Mouse (Mus musculus) embryonic facial prominence, embryonic 14.5 days (tissue): ENCODE data around the gene Mtmr3. TPM values are rescaled to one million over a fixed set of nuclear protein-coding genes. Genes with fewer than 3 reads are reported as not detected.
A peak's percentile ranks its signal among the peaks of the same experiment; 100 is the strongest.
"Not testable (repeated sequence)": the region's sequence is repeated elsewhere in the genome, so short reads cannot be mapped to it uniquely, and the experiment has no call there.

ENCODE experiments used
- ATAC-seq: fragments of 200-750 bp; cut with Nextera tagmentation; 2 replicates; pipeline ENCODE4 v1.8.0; 2017; ENCODE audit warnings: low read depth, moderate number of reproducible peaks, moderate TSS enrichment
- DNase-seq: peaks from one replicate; pipeline ENCODE4 v3.0.0-alpha.2; 2015; ENCODE audit warnings: low spot score
- H3K27ac ChIP-seq: fragments of 300-500 bp; sonication (generic); replicated peaks from 2 replicates; pipeline ENCODE4 v1.5.1; 2014; ENCODE audit warnings: low read depth, mild to moderate bottlenecking, low read length, moderate library complexity
- H3K27me3 ChIP-seq: fragments of 300-500 bp; sonication (generic); replicated peaks from 2 replicates; pipeline ENCODE4 v1.6.1; 2014; ENCODE audit warnings: low read length; ENCODE audit not compliant: control insufficient read depth, insufficient read depth
- H3K36me3 ChIP-seq: fragments of 300-500 bp; sonication (generic); 2 replicates; pipeline ENCODE4 v1.6.1; 2014; ENCODE audit warnings: low read length, mixed read lengths; ENCODE audit not compliant: control insufficient read depth, insufficient read depth
- H3K4me1 ChIP-seq: fragments of 300-500 bp; sonication (generic); 2 replicates; pipeline ENCODE4 v1.6.1; 2014; ENCODE audit warnings: antibody characterized with exemption, low read length; ENCODE audit not compliant: control insufficient read depth, insufficient read depth
- H3K4me2 ChIP-seq: fragments of 300-500 bp; sonication (generic); 2 replicates; pipeline ENCODE4 v1.6.1; 2014; ENCODE audit warnings: low read depth, mild to moderate bottlenecking, low read length, moderate library complexity, mixed read lengths
- H3K4me3 ChIP-seq: fragments of 300-500 bp; sonication (generic); 2 replicates; pipeline ENCODE4 v1.5.1; 2014; ENCODE audit warnings: low read depth, mild to moderate bottlenecking, low read length
- H3K9ac ChIP-seq: fragments of 300-500 bp; sonication (generic); 2 replicates; pipeline ENCODE4 v1.6.1; 2014; ENCODE audit warnings: low read depth, mild to moderate bottlenecking, low read length, moderate library complexity, mixed read lengths
- H3K9me3 ChIP-seq: fragments of 300-500 bp; sonication (generic); 2 replicates; pipeline ENCODE4 v1.6.1; 2016; ENCODE audit warnings: low read length; ENCODE audit not compliant: control insufficient read depth
- WGBS: fragments of 180-500 bp; shearing (Covaris S2); extraction: QIAGEN DNeasy Blood & Tissue Kit; methylation state at CpG from one replicate; pipeline ENCODE4 v1.1.7; 2014; 5-methylcytosine and 5-hydroxymethylcytosine counted together
- polyA plus RNA-seq: library from polyadenylated mRNA; unstranded; fragments of >200 nt; fragmentation: Nextera tagmentation; extraction: Ambion mirVana; gene quantifications from 2 replicates; pipeline ENCODE4 v1.2.1, GENCODE M21; 2014

The Mtmr3 gene
- polyA plus RNA-seq, 1 experiment from 2014 or later, result 27.7 TPM

DNA sequence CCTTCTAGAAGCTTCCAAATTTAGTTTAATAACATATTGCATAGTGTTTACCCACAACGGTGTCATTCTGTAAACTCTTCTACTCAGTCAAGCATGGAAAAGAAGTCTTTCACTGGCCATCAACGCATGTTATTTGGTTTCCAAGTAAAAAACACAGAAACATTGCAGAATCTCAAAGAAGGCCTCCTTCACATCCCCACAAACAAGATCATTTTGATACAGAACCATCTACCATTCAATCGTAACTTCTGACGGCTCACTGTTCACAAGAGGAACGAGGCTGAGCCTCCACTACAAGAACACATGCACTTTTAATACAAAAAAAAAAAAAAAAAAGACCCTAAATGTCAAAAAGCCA lies 1.2 kb downstream of the Mtmr3 start:
- Histone ChIP-seq H3K36me3 (no peaks in the 10 kb centered on the region), H3K4me3 (peak overlapping the region; percentile 98), H3K4me1 (peaks cover 22% of the 10 kb centered on the region), H3K4me2 (peak overlapping the region; percentile 52), H3K27ac (0 out of 2 replicates have a peak overlapping the region, but pooled peaks have one; percentile 96), H3K9me3 (no peaks in the 10 kb centered on the region), H3K9ac (peak overlapping the region; percentile 98), H3K27me3 (no peaks in the 10 kb centered on the region)
- DNase-seq (no peak), ATAC-seq (no peak)
- WGBS, result 33% methylated on average over 5 of the region's 5 CpGs

DNA sequence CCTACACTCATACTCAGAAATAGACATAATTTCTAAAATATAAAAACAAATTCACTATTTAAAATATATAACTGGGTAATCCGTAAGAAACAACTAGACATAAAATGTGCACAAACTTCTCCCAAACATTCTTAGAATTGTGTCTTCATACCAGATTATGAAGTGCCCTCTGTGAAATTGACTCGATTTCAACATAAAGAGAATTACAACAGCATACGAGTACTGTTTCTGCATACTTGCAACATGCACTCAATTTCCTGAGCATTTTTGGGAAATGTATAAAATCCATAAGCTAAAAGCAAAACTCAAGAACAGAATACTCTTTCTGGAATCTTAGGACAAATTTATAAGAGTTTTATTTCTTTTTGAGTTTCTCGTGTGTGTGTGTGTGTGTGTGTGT lies 2.9 kb downstream of the Mtmr3 start:
- ATAC-seq, result no peak
- H3K27me3 ChIP-seq, result no peaks in the 10 kb centered on the region
- WGBS, result 80% methylated on average over 4 of the region's 4 CpGs
- peaks cover 22% of the 10 kb centered on the region for H3K4me1 ChIP-seq
- H3K9ac ChIP-seq, result no peak overlapping the region
- no peak overlapping the region for H3K4me2 ChIP-seq
- no peak for DNase-seq
- H3K27ac ChIP-seq, result no peak overlapping the region
- H3K9me3 ChIP-seq, result no peaks in the 10 kb centered on the region
- 0 out of 2 replicates have a peak, but pooled peaks cover 7% of the 10 kb centered on the region for H3K36me3 ChIP-seq
- H3K4me3 ChIP-seq, result no peak overlapping the region

DNA sequence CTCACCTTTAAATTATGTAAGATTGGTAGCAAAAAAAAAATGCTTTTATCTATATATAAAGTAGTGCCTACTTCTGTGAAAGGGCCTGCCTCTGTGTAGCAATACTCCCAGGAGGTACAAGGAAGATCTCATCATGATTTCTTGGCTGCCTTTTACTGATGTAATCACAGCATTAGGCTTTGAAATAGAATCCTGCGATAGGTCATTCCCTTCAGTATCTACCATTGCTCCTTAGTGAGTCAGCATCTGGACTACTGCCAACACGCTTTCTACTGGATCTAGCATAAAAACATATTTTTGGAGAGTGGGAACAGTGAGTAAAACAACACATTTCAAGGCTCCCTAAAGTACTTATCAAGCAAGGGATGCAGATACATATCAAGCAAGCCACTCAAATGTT lies 16.0 kb downstream of the Mtmr3 start:
- Histone ChIP-seq H3K9ac (no peak overlapping the region), H3K27me3 (no peaks in the 10 kb centered on the region), H3K4me1 (no peaks in the 10 kb centered on the region; the same call in 1 of the 2 replicates), H3K4me3 (no peak overlapping the region), H3K36me3 (no peaks in the 10 kb centered on the region), H3K27ac (no peak overlapping the region), H3K4me2 (no peak overlapping the region), H3K9me3 (no peaks in the 10 kb centered on the region)
- ATAC-seq (peak; percentile 70), DNase-seq (peak; percentile 91)
- WGBS, result 53% methylated on average over 2 of the region's 2 CpGs

DNA sequence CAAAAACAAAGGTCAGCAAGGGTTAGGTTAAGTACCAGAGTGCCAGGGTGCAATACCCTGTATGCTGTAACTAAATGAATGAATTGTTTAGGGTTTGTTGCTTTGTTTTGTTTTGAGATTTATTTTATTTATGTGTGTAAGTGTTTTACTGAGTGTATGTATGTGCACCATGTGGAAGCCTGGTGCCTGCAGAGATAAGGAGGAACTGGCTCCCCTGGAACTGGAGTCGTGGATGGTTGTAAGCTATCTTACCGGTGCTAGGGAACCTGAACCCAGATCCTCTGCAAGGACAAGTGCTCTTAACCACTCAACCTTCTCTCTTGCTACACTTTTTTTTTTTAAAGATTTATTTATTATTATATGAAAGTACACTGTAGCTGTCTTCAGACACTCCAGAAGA lies 17.6 kb downstream of the Mtmr3 start:
- no peak for DNase-seq
- H3K4me3 ChIP-seq, result no peak overlapping the region
- H3K36me3 ChIP-seq, result no peaks in the 10 kb centered on the region
- H3K27me3 ChIP-seq, result no peaks in the 10 kb centered on the region
- H3K4me1 ChIP-seq, result no peaks in the 10 kb centered on the region; the same call in 1 of the 2 replicates
- H3K27ac ChIP-seq, result no peak overlapping the region
- no peak overlapping the region for H3K4me2 ChIP-seq
- H3K9me3 ChIP-seq, result no peaks in the 10 kb centered on the region
- no peak overlapping the region for H3K9ac ChIP-seq
- WGBS, result 90% methylated on average over 2 of the region's 2 CpGs
- no peak for ATAC-seq

DNA sequence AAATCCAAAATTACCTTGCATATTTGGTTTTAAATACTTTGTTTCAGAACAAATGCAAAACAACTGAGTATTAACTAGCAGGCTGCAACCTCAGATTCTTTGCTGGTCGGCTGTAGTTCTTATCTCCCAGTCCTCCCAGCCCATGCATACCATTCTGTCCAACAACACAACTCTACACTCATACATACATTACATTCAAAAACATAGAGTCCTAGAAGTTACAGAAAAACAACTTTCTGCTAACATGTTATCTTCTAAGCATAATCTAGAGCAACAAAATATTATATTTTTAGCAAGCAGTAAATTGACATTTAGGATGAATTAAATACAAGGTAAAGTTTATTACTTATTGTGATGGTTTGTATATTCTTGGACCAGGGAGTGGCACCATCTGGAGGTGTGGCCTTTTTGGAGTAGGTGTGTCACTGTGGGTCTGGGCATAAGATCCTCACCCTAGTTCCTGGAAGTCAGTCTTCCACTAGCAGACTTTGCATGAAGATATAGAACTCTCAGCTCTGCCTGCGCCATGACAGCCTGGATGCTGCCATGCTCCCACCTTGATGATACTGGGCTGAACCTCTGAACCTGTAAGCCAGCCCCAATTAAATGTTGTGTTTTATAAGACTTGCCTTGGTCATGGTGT lies 18.5 kb downstream of the Mtmr3 start:
- not testable (repeated sequence) for H3K27me3 ChIP-seq, H3K4me3 ChIP-seq, H3K4me2 ChIP-seq, DNase-seq, H3K36me3 ChIP-seq, H3K27ac ChIP-seq, ATAC-seq, H3K9ac ChIP-seq, H3K4me1 ChIP-seq, H3K9me3 ChIP-seq
- WGBS, result 85% methylated on average over 2 of the region's 2 CpGs

DNA sequence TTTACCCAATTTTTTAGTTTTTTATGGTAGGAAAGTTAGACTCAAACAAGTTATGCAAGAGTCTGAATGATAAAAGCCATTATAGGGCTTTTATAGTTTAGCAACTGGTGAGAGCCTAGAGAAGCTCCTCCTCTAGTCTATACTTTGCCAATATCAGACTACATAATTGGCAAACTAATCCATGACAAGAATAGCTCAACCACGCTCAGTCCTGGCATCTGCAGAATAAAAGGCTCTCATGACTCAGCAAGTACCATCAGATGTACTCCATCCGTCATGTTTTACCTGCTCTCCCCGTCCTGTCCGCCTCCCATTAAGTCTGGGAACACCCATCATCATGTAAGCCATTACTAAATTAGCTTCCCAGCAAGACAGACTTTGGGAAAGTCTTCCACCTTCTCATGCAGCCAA lies 23.2 kb downstream of the Mtmr3 start:
- ATAC-seq (no peak), DNase-seq (peak; percentile 2)
- Histone ChIP-seq H3K4me3 (no peak overlapping the region), H3K27ac (no peak overlapping the region), H3K9ac (no peak overlapping the region), H3K9me3 (no peaks in the 10 kb centered on the region), H3K4me1 (no peaks in the 10 kb centered on the region; the same call in 1 of the 2 replicates), H3K36me3 (no peaks in the 10 kb centered on the region), H3K4me2 (no peak overlapping the region), H3K27me3 (no peaks in the 10 kb centered on the region)
- WGBS, result 71% methylated on average over 4 of the region's 4 CpGs

DNA sequence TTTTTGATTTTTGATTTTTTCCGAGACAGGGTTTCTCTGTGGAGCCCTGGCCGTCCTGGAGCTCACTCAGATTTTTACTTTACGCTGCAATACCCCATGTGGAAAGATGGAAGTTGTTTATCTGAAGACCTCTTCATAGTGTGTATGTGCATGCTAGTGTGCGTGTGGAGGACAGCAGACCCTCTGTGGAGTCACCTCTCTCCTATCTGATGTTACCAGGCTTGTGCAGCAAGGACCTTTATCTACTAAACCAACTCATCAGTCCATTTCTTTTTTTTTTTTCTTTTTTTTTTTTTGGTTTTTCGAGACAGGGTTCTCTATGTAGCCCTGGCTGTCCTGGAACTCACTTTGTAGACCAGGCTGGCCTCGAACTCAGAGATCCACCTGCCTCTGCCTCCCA lies 28.3 kb downstream of the Mtmr3 start:
- no peak for DNase-seq
- H3K9ac ChIP-seq, result no peak overlapping the region

DNA sequence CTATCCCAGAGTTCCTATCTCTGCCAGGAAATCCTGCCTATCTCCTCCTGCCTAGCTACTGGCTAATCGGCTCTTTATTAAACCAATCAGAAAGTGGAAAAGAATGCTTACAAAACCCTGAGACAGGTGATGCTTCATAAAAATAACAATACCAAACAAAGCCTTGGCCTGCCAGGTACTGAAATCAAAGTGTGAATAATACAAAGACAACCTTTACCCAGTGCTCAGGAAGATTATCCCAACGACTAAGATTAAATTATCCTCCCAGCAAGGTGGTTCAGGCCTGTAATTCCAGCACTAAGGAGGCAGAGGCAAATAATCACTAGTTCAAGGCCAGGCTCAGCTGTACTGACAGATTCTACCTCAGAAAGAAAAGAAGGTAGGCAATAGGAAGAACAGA lies 29.1 kb downstream of the Mtmr3 start:
- DNase-seq (no peak), ATAC-seq (no peak)
- H3K9me3 ChIP-seq, result no peaks in the 10 kb centered on the region
- H3K27me3 ChIP-seq, result no peaks in the 10 kb centered on the region
- no peaks in the 10 kb centered on the region for H3K36me3 ChIP-seq
- H3K27ac ChIP-seq, result no peak overlapping the region
- H3K4me3 ChIP-seq, result no peak overlapping the region
- no peak overlapping the region for H3K4me2 ChIP-seq
- WGBS, result 83% methylated on average over 2 of the region's 2 CpGs
- no peak overlapping the region for H3K9ac ChIP-seq
- H3K4me1 ChIP-seq, result no peaks in the 10 kb centered on the region

More for the DNA sequence above, 28.3 kb downstream of the Mtmr3 start:
- no peaks in the 10 kb centered on the region for H3K27me3 ChIP-seq
- H3K36me3 ChIP-seq, result no peaks in the 10 kb centered on the region
- ATAC-seq, result no peak
- H3K4me2 ChIP-seq, result no peak overlapping the region
- no peak overlapping the region for H3K27ac ChIP-seq
- WGBS, result 92% methylated on average over 6 of the region's 6 CpGs
- no peaks in the 10 kb centered on the region for H3K4me1 ChIP-seq
- no peaks in the 10 kb centered on the region for H3K9me3 ChIP-seq
- H3K4me3 ChIP-seq, result no peak overlapping the region
